Mouse (Mus musculus): ENCODE measurements around the gene Mosmo. TPM values are rescaled to one million over a fixed set of nuclear protein-coding genes. Genes with fewer than 3 reads are reported as not detected.

Gene Mosmo
- polyA plus RNA-seq, 1 experiment from 2014 or later: 5.1 TPM

Other genes with a start within 250 kb of the Mosmo start
- 339 and 345 TPM in 2 replicates for gene Uqcrc2, start 42.4 kb upstream of the Mosmo start, polyA plus RNA-seq (2015; fragmentation: Nextera tagmentation; extraction: Ambion mirVana)
- gene Pdzd9, start 7.3 kb upstream of the Mosmo start, polyA plus RNA-seq (2015; fragmentation: Nextera tagmentation; extraction: Ambion mirVana): 0.18 and 0.34 TPM in 2 replicates
- gene Vwa3a, start 61.7 kb downstream of the Mosmo start, polyA plus RNA-seq (2015; fragmentation: Nextera tagmentation; extraction: Ambion mirVana): 0.38 and 0.44 TPM in 2 replicates
- not detected in 2 replicates for gene Gm5737, start 134.7 kb downstream of the Mosmo start, polyA plus RNA-seq (2015; fragmentation: Nextera tagmentation; extraction: Ambion mirVana)
- gene Eef2k, start 165.2 kb downstream of the Mosmo start, polyA plus RNA-seq (2015; fragmentation: Nextera tagmentation; extraction: Ambion mirVana): 54.1 and 59.6 TPM in 2 replicates
- 37.5 and 37.9 TPM in 2 replicates for gene Polr3e, start 240.1 kb downstream of the Mosmo start, polyA plus RNA-seq (2015; fragmentation: Nextera tagmentation; extraction: Ambion mirVana)